Mouse (Mus musculus) CH12.LX (cell line): ENCODE data around the gene Cdh10.

Source experiments
- CHD1 ChIP-seq: IDR thresholded peaks from 2 replicates; pipeline ENCODE4 v1.6.1; 2012; ENCODE audit warnings: low read depth, low read length, improper control_type of control experiment, inconsistent platforms
- CHD2 ChIP-seq: IDR thresholded peaks from 2 replicates; pipeline ENCODE4 v1.6.1; 2011; ENCODE audit warnings: low read length, improper control_type of control experiment
- CTCF ChIP-seq, 2 experiments: IDR thresholded peaks in 1 of 2; conservative IDR thresholded peaks in 1 of 2; 2 replicates each; pipeline ENCODE4 v1.5.1; 2011 to 2012; ENCODE audit warnings: low read depth in 2 of 2, low read length in 2 of 2, improper control_type of control experiment in 1 of 2, inconsistent platforms in 1 of 2, mild to moderate bottlenecking in 1 of 2, moderate library complexity in 1 of 2
- ETS1 ChIP-seq: conservative IDR thresholded peaks from 2 replicates; pipeline ENCODE4 v1.6.1; 2012; ENCODE audit warnings: low read depth, mild to moderate bottlenecking, inconsistent platforms, low read length, improper control_type of control experiment, moderate library complexity
- MAFK ChIP-seq: IDR thresholded peaks from 2 replicates; pipeline ENCODE4 v1.6.1; 2011; ENCODE audit warnings: low read length, improper control_type of control experiment; ENCODE audit not compliant: insufficient replicate concordance
- MAX ChIP-seq: IDR thresholded peaks from 2 replicates; pipeline ENCODE4 v1.6.1; 2011; ENCODE audit warnings: low read length, improper control_type of control experiment
- MAZ ChIP-seq: IDR thresholded peaks from 2 replicates; pipeline ENCODE4 v1.6.1; 2012; ENCODE audit warnings: low read depth, mild to moderate bottlenecking, inconsistent platforms, low read length, improper control_type of control experiment, moderate library complexity
- MXI1 ChIP-seq: IDR thresholded peaks from 2 replicates; pipeline ENCODE4 v1.6.1; 2011; ENCODE audit warnings: mild to moderate bottlenecking, low read depth, low read length, improper control_type of control experiment
- NRF1 ChIP-seq: IDR thresholded peaks from 2 replicates; pipeline ENCODE4 v1.6.1; 2014; ENCODE audit warnings: low read depth, mild to moderate bottlenecking, inconsistent platforms, low read length, improper control_type of control experiment, moderate library complexity
- PAX5 ChIP-seq: IDR thresholded peaks from 2 replicates; pipeline ENCODE4 v1.6.1; 2012; ENCODE audit warnings: low read length, inconsistent platforms, mixed read lengths
- POLR2A ChIP-seq: IDR thresholded peaks from 2 replicates; pipeline ENCODE4 v1.6.1; 2011; ENCODE audit warnings: low read depth, mild to moderate bottlenecking, improper control_type of control experiment, low read length
- SIN3A ChIP-seq: IDR thresholded peaks from 2 replicates; pipeline ENCODE4 v1.6.1; 2012; ENCODE audit warnings: low read length, improper control_type of control experiment, inconsistent platforms
- USF1 ChIP-seq: IDR thresholded peaks from 2 replicates; pipeline ENCODE4 v1.6.1; 2014; ENCODE audit warnings: low read depth, mild to moderate bottlenecking, inconsistent platforms, low read length, improper control_type of control experiment
- ZKSCAN1 ChIP-seq: IDR thresholded peaks from 2 replicates; pipeline ENCODE4 v1.6.1; 2012; ENCODE audit warnings: low read depth, inconsistent platforms, low read length, improper control_type of control experiment, borderline replicate concordance

GRCm38 (mm10) chr15:18952266-18952665 lies 133.5 kb downstream of the Cdh10 start:
- TF ChIP-seq POLR2A (no peak), USF1 (no peak), PAX5 (no peak), ZKSCAN1 (no peak), SIN3A (no peak), MAFK (no peak), MAZ (no peak), MAX (no peak), CHD1 (no peak), ETS1 (no peak), CHD2 (no peak), MXI1 (no peak), CTCF (conservative IDR thresholded peaks at IDR 0.05 in 1 of 2, IDR thresholded peaks at IDR 0.05 in 1 of 2; ENCODE audit: low read depth in 2 of 2, low read length in 2 of 2) (no peak), NRF1 (no peak)
